Mouse (Mus musculus): ENCODE data around the gene March4. TPM values are rescaled to one million over a fixed set of nuclear protein-coding genes. Genes with fewer than 3 reads are reported as not detected.

March4 gene
- polyA plus RNA-seq, 2 experiments = not detected

GRCm38 (mm10) chr1:72442747-72443146 is 94.0 kb downstream of the March4 start:
- Histone ChIP-seq H3K27me3 (ENCODE audit: control insufficient read depth, insufficient read depth, low read length) (no peaks in the 10 kb centered on the region), H3K4me3 (ENCODE audit: insufficient read depth in 1 of 2, low read depth in 2 of 2, low read length in 2 of 2) (no peak overlapping the region), H3K27ac (no peak overlapping the region), H3K9me3 (ENCODE audit: control insufficient read depth, low read length) (no peaks in the 10 kb centered on the region), H3K9ac (replicated peaks) (no peak overlapping the region), H3K4me1 (replicated peaks; ENCODE audit: control insufficient read depth in 2 of 2, insufficient read depth in 2 of 2, low read length in 1 of 2) (no peaks in the 10 kb centered on the region), H3K36me3 (replicated peaks; ENCODE audit: control insufficient read depth, insufficient read depth, low read depth) (no peaks in the 10 kb centered on the region), H3K4me2 (ENCODE audit: low read depth) (no peak overlapping the region)
- TF ChIP-seq EP300 (IDR thresholded peaks at IDR 0.05; ENCODE audit: low read depth) = no peak
- no peak for TF ChIP-seq CTCF (IDR thresholded peaks at IDR 0.05; ENCODE audit: low read depth)
- ATAC-seq (ENCODE audit: insufficient read depth) = no peak
- DNase-seq (ENCODE audit: low read depth in 3 of 3, low spot score in 3 of 3) = no peak
- WGBS (ENCODE audit: insufficient replicate concordance) = 48% methylated on average over 2 of the region's 2 CpGs

DNA sequence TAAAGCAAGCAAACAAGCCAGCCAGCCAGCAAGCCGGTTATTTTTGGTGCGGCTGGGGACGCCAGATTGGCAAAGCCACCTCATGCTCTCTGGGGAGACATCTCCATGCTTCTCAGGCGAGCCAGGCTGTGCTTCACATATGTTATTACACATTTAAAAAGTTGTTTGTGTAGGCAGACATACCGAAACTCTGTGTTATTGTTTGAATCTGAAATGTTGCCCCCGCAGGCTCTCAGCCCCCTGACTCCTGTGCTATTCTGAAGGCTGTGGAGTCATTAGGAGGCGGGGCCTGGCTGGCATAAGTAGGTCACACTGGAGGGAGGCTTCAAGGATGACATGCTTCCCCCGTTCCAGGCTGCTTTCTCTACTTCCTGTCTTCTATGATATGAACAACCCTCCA is 97.6 kb downstream of the March4 start:
- Histone ChIP-seq H3K9me3 (ENCODE audit: control insufficient read depth, low read length) (no peaks in the 10 kb centered on the region), H3K27me3 (ENCODE audit: control insufficient read depth, insufficient read depth, low read length) (no peaks in the 10 kb centered on the region), H3K36me3 (replicated peaks; ENCODE audit: control insufficient read depth, insufficient read depth, low read depth) (no peaks in the 10 kb centered on the region), H3K4me1 (replicated peaks; ENCODE audit: control insufficient read depth in 2 of 2, insufficient read depth in 2 of 2, low read length in 1 of 2) (no peaks in the 10 kb centered on the region), H3K4me3 (ENCODE audit: insufficient read depth in 1 of 2, low read depth in 2 of 2, low read length in 2 of 2) (no peak overlapping the region), H3K4me2 (ENCODE audit: low read depth) (no peak overlapping the region), H3K27ac (no peak overlapping the region), H3K9ac (replicated peaks) (no peak overlapping the region)
- 50% methylated on average over 8 of the region's 8 CpGs for WGBS (ENCODE audit: insufficient replicate concordance)
- TF ChIP-seq CTCF (IDR thresholded peaks at IDR 0.05; ENCODE audit: low read depth) = no peak
- no peak for TF ChIP-seq EP300 (IDR thresholded peaks at IDR 0.05; ENCODE audit: low read depth)
- DNase-seq (ENCODE audit: low read depth in 3 of 3, low spot score in 3 of 3) = no peak
- ATAC-seq (ENCODE audit: insufficient read depth) = no peak

GRCm38 (mm10) chr1:72436967-72437366 is 99.8 kb downstream of the March4 start:
- Histone ChIP-seq H3K9ac (replicated peaks) (no peak overlapping the region), H3K27me3 (ENCODE audit: control insufficient read depth, insufficient read depth, low read length) (no peaks in the 10 kb centered on the region), H3K36me3 (replicated peaks; ENCODE audit: control insufficient read depth, insufficient read depth, low read depth) (no peaks in the 10 kb centered on the region), H3K4me1 (replicated peaks; ENCODE audit: control insufficient read depth in 2 of 2, insufficient read depth in 2 of 2, low read length in 1 of 2) (no peaks in the 10 kb centered on the region), H3K27ac (no peak overlapping the region), H3K4me2 (ENCODE audit: low read depth) (no peak overlapping the region), H3K9me3 (ENCODE audit: control insufficient read depth, low read length) (no peaks in the 10 kb centered on the region), H3K4me3 (ENCODE audit: insufficient read depth in 1 of 2, low read depth in 2 of 2, low read length in 2 of 2) (no peak overlapping the region)
- no peak for ATAC-seq (ENCODE audit: insufficient read depth)
- 52% methylated on average over 5 of the region's 5 CpGs for WGBS (ENCODE audit: insufficient replicate concordance)
- no peak for TF ChIP-seq EP300 (IDR thresholded peaks at IDR 0.05; ENCODE audit: low read depth)
- TF ChIP-seq CTCF (IDR thresholded peaks at IDR 0.05; ENCODE audit: low read depth) = no peak
- no peak for DNase-seq (ENCODE audit: low read depth in 3 of 3, low spot score in 3 of 3)

GRCm38 (mm10) chr1:72434510-72434909 is 102.2 kb downstream of the March4 start:
- WGBS (ENCODE audit: insufficient replicate concordance) = 45% methylated on average over 3 of the region's 3 CpGs
- H3K4me3 ChIP-seq (ENCODE audit: insufficient read depth in 1 of 2, low read depth in 2 of 2, low read length in 2 of 2) = no peak overlapping the region

GRCm38 (mm10) chr1:72432579-72432978 is 104.2 kb downstream of the March4 start:
- Histone ChIP-seq H3K4me1 (replicated peaks; ENCODE audit: control insufficient read depth in 2 of 2, insufficient read depth in 2 of 2, low read length in 1 of 2) (no peaks in the 10 kb centered on the region), H3K4me3 (ENCODE audit: insufficient read depth in 1 of 2, low read depth in 2 of 2, low read length in 2 of 2) (no peak overlapping the region), H3K9ac (replicated peaks) (no peak overlapping the region), H3K27me3 (ENCODE audit: control insufficient read depth, insufficient read depth, low read length) (no peaks in the 10 kb centered on the region), H3K36me3 (replicated peaks; ENCODE audit: control insufficient read depth, insufficient read depth, low read depth) (no peaks in the 10 kb centered on the region), H3K9me3 (ENCODE audit: control insufficient read depth, low read length) (no peaks in the 10 kb centered on the region), H3K4me2 (ENCODE audit: low read depth) (no peak overlapping the region), H3K27ac (no peak overlapping the region)
- DNase-seq (ENCODE audit: low read depth in 3 of 3, low spot score in 3 of 3) (no peak), ATAC-seq (ENCODE audit: insufficient read depth) (no peak)
- 47% methylated on average over 1 of the region's 1 CpGs for WGBS (ENCODE audit: insufficient replicate concordance)
- TF ChIP-seq CTCF (IDR thresholded peaks at IDR 0.05; ENCODE audit: low read depth) = no peak
- TF ChIP-seq EP300 (IDR thresholded peaks at IDR 0.05; ENCODE audit: low read depth) = no peak

More at GRCm38 (mm10) chr1:72434510-72434909, 102.2 kb downstream of the March4 start:
- Histone ChIP-seq H3K4me2 (ENCODE audit: low read depth) (no peak overlapping the region), H3K4me1 (replicated peaks; ENCODE audit: control insufficient read depth in 2 of 2, insufficient read depth in 2 of 2, low read length in 1 of 2) (no peaks in the 10 kb centered on the region), H3K36me3 (replicated peaks; ENCODE audit: control insufficient read depth, insufficient read depth, low read depth) (no peaks in the 10 kb centered on the region), H3K27ac (no peak overlapping the region), H3K9ac (replicated peaks) (no peak overlapping the region), H3K27me3 (ENCODE audit: control insufficient read depth, insufficient read depth, low read length) (no peaks in the 10 kb centered on the region), H3K9me3 (ENCODE audit: control insufficient read depth, low read length) (no peaks in the 10 kb centered on the region)
- no peak for ATAC-seq (ENCODE audit: insufficient read depth)
- no peak for TF ChIP-seq CTCF (IDR thresholded peaks at IDR 0.05; ENCODE audit: low read depth)
- TF ChIP-seq EP300 (IDR thresholded peaks at IDR 0.05; ENCODE audit: low read depth) = no peak
- DNase-seq (ENCODE audit: low read depth in 3 of 3, low spot score in 3 of 3) = no peak
